Mouse (Mus musculus) heart, postnatal 4 days (tissue): ENCODE data around the gene Isg15. TPM values are rescaled to one million over a fixed set of nuclear protein-coding genes. Genes with fewer than 3 reads are reported as not detected.
"Not testable (repeated sequence)": the region's sequence is repeated elsewhere in the genome, so short reads cannot be mapped to it uniquely, and the experiment has no call there.

ENCODE experiments used
- DNase-seq: peaks from one replicate; pipeline ENCODE4 v3.0.0; 2021
- microRNA-seq, 2 experiments: library from miRNA; unstranded; fragments of <30 nt; microRNA quantifications; one replicate each; pipeline ENCODE4 v1.2.0; 2021 to 2022
- total RNA-seq, 2 experiments: library from RNA; stranded (reverse); gene quantifications; 2 replicates each; pipeline ENCODE4 v1.2.3; 2021

Isg15 gene
- total RNA-seq, 2 experiments from 2014 or later = 1.3 to 1.4 TPM

- no peak for DNase-seq
Observed at GRCm38 (mm10) chr4:156154771-156155170, 45.8 kb downstream of the Isg15 start.

DNA sequence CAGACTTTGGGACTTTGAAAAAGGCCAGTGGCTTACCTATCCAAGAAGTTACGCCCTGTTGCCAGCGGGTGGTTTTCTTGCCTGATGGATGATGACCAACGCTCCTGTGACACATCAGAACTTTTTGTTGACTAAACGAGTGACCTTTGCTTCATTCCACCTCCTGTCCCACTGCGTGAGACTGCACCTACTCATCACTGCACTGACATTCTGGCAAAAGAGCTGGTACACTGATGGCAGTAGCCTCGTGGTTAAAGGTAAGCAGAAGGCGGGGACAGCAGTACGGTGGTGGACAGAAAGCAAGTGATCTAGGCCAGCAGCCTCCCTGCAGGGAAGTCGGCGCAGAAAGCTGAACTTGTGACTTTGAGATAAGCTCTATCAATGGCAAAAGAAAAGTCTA lies 49.7 kb downstream of the Isg15 start:
- not testable (repeated sequence) for DNase-seq

Small RNA genes within 50 kb of the gene (microRNA-seq; reads per million reads assigned to microRNA genes)
- 3.5 to 4.5 reads per million in 2 experiments for gene Mir7658

Other genes with a start within 250 kb of the Isg15 start
- gene C1qtnf12, start 238.5 kb downstream of the Isg15 start, total RNA-seq = 10 to 100 TPM; 14.7 to 15.2 TPM
- 1 to 10 TPM; 4.1 to 4.5 TPM for gene B3galt6, start 208.2 kb downstream of the Isg15 start, total RNA-seq
- 100 to 1,000 TPM; 107 to 109 TPM for gene Sdf4, start 207.9 kb downstream of the Isg15 start, total RNA-seq
- under 1 TPM; 0.34 to 0.62 TPM for gene Tnfrsf4, start 187.0 kb downstream of the Isg15 start, total RNA-seq
- gene Tnfrsf18, start 174.7 kb downstream of the Isg15 start, total RNA-seq = under 1 TPM in 1 of 2 experiments, not detected in 1; 0.29 TPM
- under 1 TPM; 0.16 to 0.55 TPM for gene Ttll10, start 141.4 kb downstream of the Isg15 start, total RNA-seq
- gene 9430015G10Rik, start 90.8 kb downstream of the Isg15 start, total RNA-seq = 1 to 10 TPM; 7.3 to 9.4 TPM
- gene Rnf223, start 70.3 kb downstream of the Isg15 start, total RNA-seq = under 1 TPM in 1 of 2 experiments, not detected in 1; 0.25 TPM
- gene Agrn, start 3.3 kb downstream of the Isg15 start, total RNA-seq = 100 to 1,000 TPM; 112 TPM
- gene AW011738, start 2.5 kb upstream of the Isg15 start, total RNA-seq = 1 to 10 TPM; 7.6 to 7.7 TPM
- gene Perm1, start 15.1 kb upstream of the Isg15 start, total RNA-seq = 100 to 1,000 TPM in 1 of 2 experiments, 10 to 100 TPM in 1; 91.2 to 106 TPM
- 10 to 100 TPM in 1 of 2 experiments, 1 to 10 TPM in 1; 9.1 to 10.2 TPM for gene Plekhn1, start 34.0 kb upstream of the Isg15 start, total RNA-seq
- 10 to 100 TPM; 25.2 to 25.4 TPM for gene Noc2l, start 35.2 kb upstream of the Isg15 start, total RNA-seq
- gene Samd11, start 54.8 kb upstream of the Isg15 start, total RNA-seq = under 1 TPM; 0.16 to 0.29 TPM
- gene Vmn2r-ps159, start 130.3 kb upstream of the Isg15 start, total RNA-seq = not detected